ENCODE assay signal across 30 mouse cellular contexts in genomic region chr12:73704382-73704781, GRCm38 (mm10).
DNase-seq lines count a peak whose midpoint lies in the region; ATAC-seq and TF ChIP-seq lines count a peak whose summit lies in the region.
"Had no signal": no experiment of that assay in that cellular context is flagged by ENCODE, and none has a peak within 500 bp of the region (broad histone marks: within the 10 kb centered on the region; RNA-seq: fewer than 3 reads in every experiment).

No protein-coding gene starts in this region.

- no peaks in the 10 kb centered on the region for H3K36me3 ChIP-seq in kidney, postnatal 0 days (ENCODE audit: insufficient read depth, low read length)
- no peaks in the 10 kb centered on the region for H3K36me3 ChIP-seq in midbrain, postnatal 0 days (ENCODE audit: insufficient read depth, low read length)
- no peaks in the 10 kb centered on the region for H3K36me3 ChIP-seq in midbrain, embryonic 14.5 days (ENCODE audit: control insufficient read depth, insufficient read depth, low read length)
- H3K36me3 ChIP-seq: embryonic facial prominence, embryonic 13.5 days; G1E; hindbrain, embryonic 13.5 days; limb, embryonic 10.5 days; midbrain, embryonic 13.5 days; neural tube, embryonic 12.5 days had no signal

- no peak for DNase-seq in gastrocnemius, adult 2 months
- DNase-seq in gastrocnemius, adult 8-10 months (ENCODE audit: low spot score in 2 of 2), result no peak
- DNase-seq in kidney, postnatal 0 days (ENCODE audit: low spot score), result no peak
- no peak for DNase-seq in kidney, postnatal 25 days
- DNase-seq in midbrain, postnatal 0 days (ENCODE audit: low spot score), result no peak
- no peak for DNase-seq in midbrain, embryonic 14.5 days
- no peak for DNase-seq in urinary bladder, postnatal 36 days (ENCODE audit: low spot score in 2 of 2)
- DNase-seq: adrenal gland, adult 8-10 months; cerebellum, adult 8-10 months; cerebellum, postnatal 36 days; embryo, embryonic 11 days; gastrocnemius, postnatal 10 days; heart, postnatal 14 days; kidney, adult 9 months; kidney, postnatal 4 days; layer of hippocampus, adult 9-11 months; lung, postnatal 14 days; right cerebral cortex, postnatal 14 days; spleen, adult 18-20 months; thymus, postnatal 14 days had no signal

- no peak overlapping the region for H3K9ac ChIP-seq in kidney, postnatal 0 days (ENCODE audit: low read depth, low read length)
- no peak overlapping the region for H3K9ac ChIP-seq in midbrain, postnatal 0 days (replicated peaks; ENCODE audit: low read length, poor library complexity, severe bottlenecking)
- no peak overlapping the region for H3K9ac ChIP-seq in midbrain, embryonic 14.5 days (replicated peaks; ENCODE audit: low read length)
- H3K9ac ChIP-seq: embryonic facial prominence, embryonic 13.5 days; forebrain, embryonic 13.5 days; hindbrain, embryonic 13.5 days; midbrain, embryonic 13.5 days; neural tube, embryonic 12.5 days had no signal

- no peak overlapping the region for H3K4me2 ChIP-seq in kidney, postnatal 0 days (ENCODE audit: low read length)
- H3K4me2 ChIP-seq in midbrain, postnatal 0 days (ENCODE audit: low read depth, low read length, poor library complexity, severe bottlenecking), result no peak overlapping the region
- no peak overlapping the region for H3K4me2 ChIP-seq in midbrain, embryonic 14.5 days (ENCODE audit: low read length)
- H3K4me2 ChIP-seq: embryonic facial prominence, embryonic 13.5 days; forebrain, embryonic 13.5 days; heart, embryonic 11.5 days; hindbrain, embryonic 13.5 days; midbrain, embryonic 13.5 days; neural tube, embryonic 12.5 days had no signal

- ATAC-seq in kidney, postnatal 0 days (replicated peaks; ENCODE audit: low FRiP score, low read depth), result no peak
- no peak for ATAC-seq in midbrain, postnatal 0 days (ENCODE audit: low FRiP score)
- no peak for ATAC-seq in midbrain, embryonic 14.5 days (ENCODE audit: low FRiP score, low TSS enrichment)

- no peak overlapping the region for H3K4me3 ChIP-seq in gastrocnemius, adult 2 months
- no peak overlapping the region for H3K4me3 ChIP-seq in kidney, postnatal 0 days (replicated peaks; ENCODE audit: low read depth, low read length)
- no peak overlapping the region for H3K4me3 ChIP-seq in midbrain, postnatal 0 days (ENCODE audit: low read depth, low read length)
- no peak overlapping the region for H3K4me3 ChIP-seq in midbrain, embryonic 14.5 days (replicated peaks; ENCODE audit: low read depth, low read length)
- H3K4me3 ChIP-seq: embryonic facial prominence, embryonic 13.5 days; erythroblast, embryonic 14.5 days; forebrain, embryonic 13.5 days; hindbrain, embryonic 13.5 days; limb, embryonic 10.5 days; megakaryocyte, embryonic 14.5 days; midbrain, embryonic 13.5 days; neural tube, embryonic 12.5 days had no signal

- H3K27ac ChIP-seq in gastrocnemius, adult 2 months, result no peak overlapping the region
- no peak overlapping the region for H3K27ac ChIP-seq in kidney, postnatal 0 days
- H3K27ac ChIP-seq in midbrain, postnatal 0 days (ENCODE audit: low read depth, low read length), result no peak overlapping the region
- H3K27ac ChIP-seq in midbrain, embryonic 14.5 days (replicated peaks; ENCODE audit: low read depth, low read length), result no peak overlapping the region
- H3K27ac ChIP-seq: embryonic facial prominence, embryonic 13.5 days; forebrain, embryonic 13.5 days; hindbrain, embryonic 13.5 days; limb, embryonic 10.5 days; midbrain, embryonic 13.5 days; neural tube, embryonic 12.5 days had no signal

- H3K4me1 ChIP-seq in kidney, postnatal 0 days (replicated peaks; ENCODE audit: insufficient read depth, low read length), result no peaks in the 10 kb centered on the region
- peaks cover 4% of the 10 kb centered on the region; the same call in 1 of the 2 replicates for H3K4me1 ChIP-seq in midbrain, postnatal 0 days (ENCODE audit: insufficient read depth, low read length)
- peaks cover 5% of the 10 kb centered on the region for H3K4me1 ChIP-seq in midbrain, embryonic 14.5 days (ENCODE audit: control insufficient read depth, insufficient read depth, low read length)

- intact Hi-C loops in gastrocnemius, adult 2 months (cut with DNase I), result loop anchor here (10.0 kb wide), 1 partner anchor 590 kb away; no protein-coding TSS in a partner anchor

- 74% methylated on average over 3 of the region's 3 CpGs for WGBS in kidney, postnatal 0 days
- 79% methylated on average over 3 of the region's 3 CpGs for WGBS in midbrain, postnatal 0 days
- WGBS in midbrain, embryonic 14.5 days, result 82% methylated on average over 3 of the region's 3 CpGs

- TF ChIP-seq CTCF in gastrocnemius, adult 2 months (IDR thresholded peaks at IDR 0.05), result peak; percentile 14; the same call in 1 of the 2 replicates
- peak; percentile 38; the same call in 1 of the 2 replicates for TF ChIP-seq CTCF in kidney, postnatal 0 days (IDR thresholded peaks at IDR 0.05; ENCODE audit: low read depth)
- TF ChIP-seq CTCF in midbrain, postnatal 0 days (IDR thresholded peaks at IDR 0.05), result peak; percentile 61

- H3K27me3 ChIP-seq in kidney, postnatal 0 days (ENCODE audit: insufficient read depth, low read length), result no peaks in the 10 kb centered on the region
- H3K27me3 ChIP-seq in midbrain, postnatal 0 days (ENCODE audit: insufficient read depth, low read length), result no peaks in the 10 kb centered on the region
- H3K27me3 ChIP-seq in midbrain, embryonic 14.5 days (ENCODE audit: control insufficient read depth, insufficient read depth, low read length), result no peaks in the 10 kb centered on the region
- H3K27me3 ChIP-seq: embryonic facial prominence, embryonic 13.5 days; forebrain, embryonic 13.5 days; midbrain, embryonic 13.5 days; neural tube, embryonic 12.5 days had no signal

- H3K9me3 ChIP-seq in kidney, postnatal 0 days (replicated peaks; ENCODE audit: low read length), result no peaks in the 10 kb centered on the region
- H3K9me3 ChIP-seq in midbrain, postnatal 0 days (ENCODE audit: low read length), result no peaks in the 10 kb centered on the region
- no peaks in the 10 kb centered on the region for H3K9me3 ChIP-seq in midbrain, embryonic 14.5 days (ENCODE audit: control insufficient read depth, low read length)
- H3K9me3 ChIP-seq: embryonic facial prominence, embryonic 13.5 days; forebrain, embryonic 13.5 days; hindbrain, embryonic 13.5 days; limb, embryonic 10.5 days; megakaryocyte, embryonic 14.5 days; midbrain, embryonic 13.5 days; neural tube, embryonic 12.5 days had no signal
